Mouse (Mus musculus) urinary bladder, postnatal 14 days (tissue): ENCODE data around the gene 9930022D16Rik.

Source experiments
- DNase-seq: peaks from one replicate; pipeline ENCODE4 v3.0.0; 2021; ENCODE audit warnings: low spot score

9930022D16Rik gene

GRCm38 (mm10) chr11:109413617-109414016, at the start of gene 9930022D16Rik:
Gene 9930022D16Rik, plus strand, starts transcription at chr11:109413917.
- DNase-seq = no peak

GRCm38 (mm10) chr11:109364337-109364736, 49.4 kb upstream of the 9930022D16Rik start:
- no peak for DNase-seq

- DNase-seq = no peak
Measured at GRCm38 (mm10) chr11:109364881-109365280, 48.8 kb upstream of the 9930022D16Rik start.

- DNase-seq = no peak
Measured at GRCm38 (mm10) chr11:109365818-109366217, 47.9 kb upstream of the 9930022D16Rik start.

- DNase-seq = no peak
Measured at GRCm38 (mm10) chr11:109366802-109367579, 46.7 kb upstream of the 9930022D16Rik start.

- no peak for DNase-seq
Measured at GRCm38 (mm10) chr11:109369026-109369637, 44.6 kb upstream of the 9930022D16Rik start.

- DNase-seq = no peak
Measured at GRCm38 (mm10) chr11:109375412-109375811, 38.3 kb upstream of the 9930022D16Rik start.

- no peak for DNase-seq
Measured at GRCm38 (mm10) chr11:109376484-109377143, 37.1 kb upstream of the 9930022D16Rik start.

GRCm38 (mm10) chr11:109377477-109377876, 36.2 kb upstream of the 9930022D16Rik start:
- no peak for DNase-seq

GRCm38 (mm10) chr11:109378051-109378450, 35.7 kb upstream of the 9930022D16Rik start:
- DNase-seq = no peak

- DNase-seq = no peak
Measured at GRCm38 (mm10) chr11:109380662-109381061, 33.1 kb upstream of the 9930022D16Rik start.

- DNase-seq = no peak
Measured at GRCm38 (mm10) chr11:109385296-109385695, 28.4 kb upstream of the 9930022D16Rik start.

GRCm38 (mm10) chr11:109389046-109389445, 24.7 kb upstream of the 9930022D16Rik start:
- no peak for DNase-seq

- no peak for DNase-seq
Measured at GRCm38 (mm10) chr11:109391200-109391599, 22.5 kb upstream of the 9930022D16Rik start.

- no peak for DNase-seq
Measured at GRCm38 (mm10) chr11:109391760-109392159, 22.0 kb upstream of the 9930022D16Rik start.

- DNase-seq = no peak
Measured at GRCm38 (mm10) chr11:109392601-109393000, 21.1 kb upstream of the 9930022D16Rik start.

- no peak for DNase-seq
Measured at GRCm38 (mm10) chr11:109394758-109395157, 19.0 kb upstream of the 9930022D16Rik start.

- no peak for DNase-seq
Measured at GRCm38 (mm10) chr11:109395291-109395690, 18.4 kb upstream of the 9930022D16Rik start.

GRCm38 (mm10) chr11:109406431-109406830, 7.3 kb upstream of the 9930022D16Rik start:
- no peak for DNase-seq

GRCm38 (mm10) chr11:109410197-109410980, 3.3 kb upstream of the 9930022D16Rik start:
- DNase-seq = no peak

- DNase-seq = no peak
Measured at GRCm38 (mm10) chr11:109414802-109415201, 1.1 kb downstream of the 9930022D16Rik start.
